Mouse (Mus musculus) regulatory T cell (primary cell): Measurements from ENCODE around the gene Anp32b.

ENCODE experiments used
- in situ Hi-C: fragments of 300-600 bp; cut with MboI, MseI; formaldehyde crosslinking; loops from one replicate; pipeline ENCODE4 v1.15.1; 2025; ENCODE audit warnings: high pct_unique_total_duplicates

Anp32b gene

GRCm38 (mm10) chr4:46452855-46453719, 2.4 kb downstream of the Anp32b start:
- in situ Hi-C loops: no loop called here

GRCm38 (mm10) chr4:46454097-46454864, 3.6 kb downstream of the Anp32b start:
- in situ Hi-C loops: no loop called here

DNA sequence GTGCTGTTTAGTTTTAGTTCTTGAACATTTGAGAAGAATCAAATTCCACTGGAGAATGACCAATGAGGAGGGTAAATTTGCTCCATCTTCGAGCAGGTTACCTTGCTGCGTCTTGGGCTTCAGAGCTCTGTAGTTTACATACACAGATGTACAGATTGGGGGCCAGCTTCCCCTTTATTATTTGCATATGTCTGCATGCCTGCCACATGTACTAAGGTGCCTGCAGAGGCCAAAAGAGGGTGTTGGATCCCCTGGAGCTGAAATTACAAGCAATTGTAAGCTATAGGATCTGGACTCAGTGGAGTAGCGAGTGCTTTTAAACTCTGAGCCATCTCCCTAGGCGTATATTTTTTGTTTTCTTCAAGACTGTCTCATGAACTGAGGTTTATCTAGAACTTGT, 6.1 kb downstream of the Anp32b start:
- in situ Hi-C loops: no loop called here

DNA sequence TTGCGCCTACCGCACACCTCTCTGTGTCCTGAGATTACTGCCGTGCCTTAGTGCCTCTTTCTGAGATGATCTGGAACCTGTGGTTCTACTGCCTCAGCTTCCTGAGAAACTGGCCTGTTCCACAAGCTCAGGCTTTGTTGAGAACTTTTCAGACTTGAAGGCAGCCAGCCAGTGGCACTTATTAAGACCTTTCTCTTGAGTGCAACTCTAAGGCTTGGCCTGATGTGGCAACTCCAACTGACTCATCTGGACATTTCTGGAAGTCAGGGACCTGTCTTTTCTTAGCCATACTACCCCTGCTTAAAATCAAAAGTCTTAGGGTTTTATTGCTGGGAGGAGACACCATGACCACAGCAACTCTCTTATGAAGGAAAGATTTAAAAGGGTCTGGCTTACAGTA, 6.5 kb downstream of the Anp32b start:
- in situ Hi-C loops: no loop called here

- in situ Hi-C loops: no loop called here
These were observed 7.7 kb downstream of the Anp32b start for GRCm38 (mm10) chr4:46458411-46458810.

DNA sequence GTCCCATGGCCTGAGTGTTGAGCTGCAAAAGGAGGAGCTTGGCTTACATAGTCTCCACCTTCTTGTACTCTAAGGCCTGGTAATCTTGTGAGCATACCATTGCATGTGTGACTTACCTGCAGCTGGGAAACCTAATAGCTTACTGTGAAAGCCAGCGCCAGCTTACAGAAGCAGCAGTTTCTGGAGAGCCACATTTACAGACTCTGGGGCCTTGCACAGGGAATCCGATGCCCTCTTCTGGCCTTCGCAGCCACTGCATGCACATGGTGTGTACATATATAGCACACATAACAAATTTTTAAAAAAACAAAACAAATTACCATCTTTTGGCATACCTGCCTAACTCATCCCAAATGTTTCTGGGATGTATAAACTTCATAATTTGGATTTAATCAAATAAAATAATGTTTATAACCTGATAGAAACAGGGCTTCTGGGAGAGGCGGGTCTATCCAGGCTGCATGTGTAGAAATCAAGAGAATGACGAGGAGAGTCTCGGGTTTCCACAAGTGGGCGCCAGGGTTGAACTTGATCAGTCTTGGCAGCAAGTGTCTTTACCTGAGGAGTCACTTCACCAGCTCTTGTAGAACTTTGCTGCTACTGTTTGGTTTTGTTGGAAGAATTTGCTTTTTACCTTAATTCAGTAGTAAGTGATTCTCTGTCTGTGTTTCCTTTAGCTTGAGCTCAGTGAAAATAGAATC, 12.6 kb downstream of the Anp32b start:
- in situ Hi-C loops: no loop called here

DNA sequence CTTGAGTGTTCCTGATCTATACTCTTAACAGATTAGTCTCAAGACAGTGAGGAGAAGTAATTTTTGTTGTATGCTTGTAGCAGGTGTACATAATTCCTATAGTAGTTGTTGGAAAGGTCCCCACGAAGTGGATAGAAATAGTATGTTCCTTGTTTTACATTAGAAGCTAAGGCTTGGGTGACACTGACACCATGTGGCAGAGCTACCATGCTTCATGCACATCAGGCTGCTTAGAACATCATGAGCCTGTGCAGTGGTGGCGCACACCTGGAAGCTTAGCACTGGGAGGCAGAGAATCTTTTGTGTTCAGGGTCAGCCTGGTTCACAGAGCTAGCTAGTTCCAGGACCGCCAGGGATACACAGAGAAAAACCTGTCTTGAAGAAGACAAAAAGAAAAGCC, 15.0 kb downstream of the Anp32b start:
- in situ Hi-C loops: no loop called here

- in situ Hi-C loops: loop anchor here (5.0 kb wide), 1 partner anchor 93 kb away; no protein-coding TSS in a partner anchor
These were observed 24.4 kb downstream of the Anp32b start for GRCm38 (mm10) chr4:46475101-46475500.

GRCm38 (mm10) chr4:46479081-46479480, 28.4 kb downstream of the Anp32b start:
- in situ Hi-C loops: loop anchor here (5.0 kb wide), 1 partner anchor 97 kb away; no protein-coding TSS in a partner anchor

- in situ Hi-C loops: no loop called here
These were observed 35.2 kb downstream of the Anp32b start for GRCm38 (mm10) chr4:46485696-46486417.

DNA sequence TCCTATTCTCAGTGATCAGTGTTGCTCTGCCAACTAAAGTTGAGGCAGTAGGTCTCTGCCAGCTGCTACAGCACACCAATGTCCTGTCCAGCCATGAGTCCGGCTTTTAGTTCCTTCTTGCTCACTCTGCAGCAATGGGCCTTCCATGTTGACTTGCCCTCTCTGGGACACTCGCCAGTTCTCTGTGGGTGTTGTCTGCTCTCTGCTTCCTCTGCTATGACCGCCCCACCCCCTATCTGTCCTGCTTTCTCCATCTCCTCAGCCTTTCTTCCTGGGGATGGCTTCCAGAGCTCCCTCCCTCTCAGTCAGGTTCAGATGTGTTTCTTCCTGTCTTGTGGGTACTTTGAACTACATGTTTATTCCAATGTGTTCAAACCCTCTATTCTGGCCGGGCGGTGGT, 36.6 kb downstream of the Anp32b start:
- in situ Hi-C loops: no loop called here

GRCm38 (mm10) chr4:46489028-46489925, 38.6 kb downstream of the Anp32b start, which contains the start of gene Nans:
TSS of gene Nans (plus strand) at chr4:46489248.
- in situ Hi-C loops: no loop called here

- in situ Hi-C loops: no loop called here
These were observed 42.4 kb downstream of the Anp32b start for GRCm38 (mm10) chr4:46493071-46493470.

DNA sequence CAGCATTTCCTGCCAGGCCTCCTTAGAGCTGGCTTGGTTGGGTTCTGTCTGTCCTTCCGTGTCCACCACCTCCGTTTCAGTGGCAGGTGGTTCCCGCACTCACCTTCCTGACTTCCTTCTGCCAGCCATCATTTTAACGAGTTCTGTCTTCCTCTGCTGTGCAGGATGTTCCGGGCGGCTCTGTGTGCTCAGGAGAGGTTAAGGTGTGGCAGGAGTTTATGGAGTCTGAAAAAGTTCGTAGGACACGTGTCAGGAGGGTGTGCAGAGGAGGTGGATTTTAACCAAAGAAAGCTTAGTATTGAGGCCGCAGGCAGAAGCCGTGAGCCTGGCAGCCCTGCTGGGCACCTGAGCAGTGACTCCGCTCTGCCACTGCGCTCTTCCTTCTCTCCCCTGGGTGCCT, 44.8 kb downstream of the Anp32b start:
- in situ Hi-C loops: no loop called here

DNA sequence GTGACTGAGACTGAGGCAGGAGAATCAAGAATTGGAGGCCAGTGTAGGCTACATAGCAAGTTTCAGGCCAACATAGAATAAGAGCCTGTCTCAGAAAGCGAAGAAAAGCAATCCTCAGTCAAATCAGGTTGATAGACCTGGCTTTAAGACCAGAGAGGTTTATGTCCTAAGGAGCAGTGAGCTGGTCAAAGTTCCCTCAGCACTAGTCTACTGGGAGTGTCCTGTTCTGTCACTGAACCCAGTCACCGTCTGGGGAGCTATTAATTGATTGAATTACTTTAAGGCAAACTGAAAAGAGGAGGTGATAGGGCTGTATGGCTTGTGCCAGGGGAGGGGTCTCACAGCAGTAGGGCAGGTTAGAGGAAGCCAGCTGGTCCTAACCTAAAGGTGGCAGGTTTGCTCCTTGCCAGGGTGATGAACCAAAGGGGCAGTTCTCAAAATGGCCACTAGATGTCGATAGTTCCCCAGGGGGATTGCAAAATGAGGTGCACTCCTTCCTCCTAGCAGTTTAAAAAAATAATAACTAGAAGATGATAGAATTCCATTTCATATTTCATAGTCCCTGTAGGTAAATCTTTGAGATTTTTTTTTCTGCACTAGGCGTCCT, 46.7 kb downstream of the Anp32b start:
- in situ Hi-C loops: no loop called here

DNA sequence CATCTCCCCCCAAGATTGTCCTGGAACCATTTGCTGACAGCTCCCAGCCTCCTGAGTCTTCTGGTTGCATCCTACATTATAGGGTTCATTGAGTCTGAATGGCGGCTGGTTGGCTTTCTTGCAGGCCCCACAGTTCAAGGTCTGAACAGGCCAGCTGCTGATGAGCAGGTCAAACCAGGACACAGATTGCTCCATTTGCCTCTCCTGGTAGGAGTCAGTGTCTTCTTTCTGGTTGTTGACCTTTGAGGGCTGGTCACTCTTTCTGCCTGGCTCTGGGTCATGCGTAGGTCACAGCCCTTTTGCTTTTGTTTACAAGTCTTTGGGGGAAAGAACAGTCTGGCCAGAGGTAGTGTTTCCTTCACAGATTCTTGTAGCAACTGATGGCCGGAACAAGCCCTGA, 47.8 kb downstream of the Anp32b start:
- in situ Hi-C loops: no loop called here

GRCm38 (mm10) chr4:46498976-46499375, 48.3 kb downstream of the Anp32b start:
- in situ Hi-C loops: no loop called here

DNA sequence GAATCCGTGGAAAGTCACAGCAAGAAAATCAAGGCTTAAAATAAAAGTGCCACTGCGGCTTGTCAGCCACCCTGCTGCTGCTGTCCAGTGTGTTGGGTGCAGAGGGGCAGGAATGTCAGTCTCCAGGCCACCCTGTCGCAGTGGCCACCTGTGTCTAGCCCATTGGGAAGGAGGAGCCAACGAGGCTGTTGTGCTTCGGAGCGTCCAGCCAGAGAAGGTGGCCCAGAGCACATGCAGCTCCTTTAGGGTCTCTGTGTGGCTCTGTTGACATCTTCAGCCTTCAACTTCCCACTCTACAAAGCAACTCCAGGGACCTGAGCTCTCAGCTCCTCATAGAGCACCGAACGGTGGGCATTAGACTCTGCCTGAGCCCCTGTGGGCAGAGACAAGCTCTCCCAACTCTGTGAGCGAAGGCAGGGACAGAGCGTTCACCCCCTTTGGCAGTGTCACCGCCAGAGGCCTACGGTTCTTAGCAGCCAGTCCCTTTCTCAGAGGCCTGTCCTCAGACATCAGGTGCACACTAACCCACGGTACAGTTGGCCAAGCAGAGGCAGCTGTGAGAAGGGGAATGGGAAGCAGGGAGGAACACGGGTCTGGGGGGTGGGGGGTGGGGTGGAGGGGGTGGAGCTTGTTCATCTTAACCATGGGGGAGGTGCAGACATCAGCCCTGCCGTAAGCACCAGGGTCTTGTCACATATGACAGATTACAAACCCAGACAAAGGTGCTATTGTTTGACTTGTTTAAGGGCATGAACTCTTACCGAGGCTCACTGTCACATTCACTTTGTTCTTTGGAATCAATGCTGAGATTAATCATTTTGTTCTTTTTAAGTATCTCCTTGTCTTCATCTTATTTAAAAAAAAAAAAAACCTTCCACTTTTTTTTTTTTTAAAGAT, 52.2 kb downstream of the Anp32b start:
- in situ Hi-C loops: no loop called here

DNA sequence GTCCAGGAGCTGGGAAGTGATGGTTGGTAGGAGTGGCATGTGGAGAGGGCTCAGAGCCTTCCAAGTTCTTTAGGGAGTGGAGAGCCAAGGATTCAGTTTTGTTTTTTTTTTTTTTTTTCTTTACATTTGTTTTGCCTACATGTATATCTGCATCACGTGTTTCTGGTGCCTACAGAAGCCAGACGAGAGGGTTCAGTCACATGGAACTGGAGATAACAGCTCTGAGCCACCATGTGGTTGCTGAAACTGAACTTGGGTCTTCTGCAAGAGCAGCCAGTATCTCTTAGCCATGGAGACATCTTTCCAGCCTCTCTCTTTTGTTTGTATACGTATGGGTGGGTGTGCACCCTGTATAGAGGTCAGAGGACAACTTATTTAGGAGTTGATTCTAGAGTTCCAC, 53.2 kb downstream of the Anp32b start:
- in situ Hi-C loops: no loop called here
